Mouse (Mus musculus) intestine, embryonic 16.5 days (tissue): ENCODE measurements around the gene Rreb1. TPM values are rescaled to one million over a fixed set of nuclear protein-coding genes. Genes with fewer than 3 reads are reported as not detected.

Experiments
- ATAC-seq: fragments of 200-750 bp; cut with Nextera tagmentation; 2 replicates; pipeline ENCODE4 v1.8.0; 2017; ENCODE audit warnings: moderate TSS enrichment, moderate library complexity
- H3K27ac ChIP-seq: fragments of 300-500 bp; sonication (generic); 2 replicates; pipeline ENCODE4 v1.5.1; 2014; ENCODE audit warnings: mild to moderate bottlenecking, low read length
- H3K27me3 ChIP-seq: fragments of 300-500 bp; sonication (generic); replicated peaks from 2 replicates; pipeline ENCODE4 v1.6.1; 2014; ENCODE audit warnings: low read length, control low read depth, mixed read lengths; ENCODE audit not compliant: control insufficient read depth, insufficient read depth
- H3K36me3 ChIP-seq: fragments of 300-500 bp; sonication (generic); 2 replicates; pipeline ENCODE4 v1.6.1; 2014; ENCODE audit warnings: low read length, control low read depth; ENCODE audit not compliant: control insufficient read depth, insufficient read depth
- H3K4me1 ChIP-seq: fragments of 300-500 bp; sonication (generic); 2 replicates; pipeline ENCODE4 v1.6.1; 2014; ENCODE audit warnings: low read length, control low read depth, mixed read lengths; ENCODE audit not compliant: control insufficient read depth, insufficient read depth
- H3K4me2 ChIP-seq: fragments of 300-500 bp; sonication (generic); 2 replicates; pipeline ENCODE4 v1.6.1; 2014; ENCODE audit warnings: low read depth, low read length, control low read depth
- H3K4me3 ChIP-seq: fragments of 300-500 bp; sonication (generic); 2 replicates; pipeline ENCODE4 v1.5.1; 2014; ENCODE audit warnings: mild to moderate bottlenecking, low read length
- H3K9ac ChIP-seq: fragments of 300-500 bp; sonication (generic); 2 replicates; pipeline ENCODE4 v1.6.1; 2014; ENCODE audit warnings: low read depth, low read length
- H3K9me3 ChIP-seq: fragments of 300-500 bp; sonication (generic); 2 replicates; pipeline ENCODE4 v1.6.1; 2016; ENCODE audit warnings: low read length, control low read depth; ENCODE audit not compliant: control insufficient read depth
- WGBS: fragments of 180-500 bp; shearing (Covaris S2); extraction: QIAGEN DNeasy Blood & Tissue Kit; methylation state at CpG from one replicate; pipeline ENCODE4 v1.1.7; 2014; 5-methylcytosine and 5-hydroxymethylcytosine counted together
- polyA plus RNA-seq: library from polyadenylated mRNA; unstranded; fragments of >200 nt; fragmentation: Nextera tagmentation; extraction: Ambion mirVana; gene quantifications from 2 replicates; pipeline ENCODE4 v1.2.1, GENCODE M21; 2015

Gene Rreb1
- polyA plus RNA-seq, 1 experiment from 2014 or later = 13.7 TPM

DNA sequence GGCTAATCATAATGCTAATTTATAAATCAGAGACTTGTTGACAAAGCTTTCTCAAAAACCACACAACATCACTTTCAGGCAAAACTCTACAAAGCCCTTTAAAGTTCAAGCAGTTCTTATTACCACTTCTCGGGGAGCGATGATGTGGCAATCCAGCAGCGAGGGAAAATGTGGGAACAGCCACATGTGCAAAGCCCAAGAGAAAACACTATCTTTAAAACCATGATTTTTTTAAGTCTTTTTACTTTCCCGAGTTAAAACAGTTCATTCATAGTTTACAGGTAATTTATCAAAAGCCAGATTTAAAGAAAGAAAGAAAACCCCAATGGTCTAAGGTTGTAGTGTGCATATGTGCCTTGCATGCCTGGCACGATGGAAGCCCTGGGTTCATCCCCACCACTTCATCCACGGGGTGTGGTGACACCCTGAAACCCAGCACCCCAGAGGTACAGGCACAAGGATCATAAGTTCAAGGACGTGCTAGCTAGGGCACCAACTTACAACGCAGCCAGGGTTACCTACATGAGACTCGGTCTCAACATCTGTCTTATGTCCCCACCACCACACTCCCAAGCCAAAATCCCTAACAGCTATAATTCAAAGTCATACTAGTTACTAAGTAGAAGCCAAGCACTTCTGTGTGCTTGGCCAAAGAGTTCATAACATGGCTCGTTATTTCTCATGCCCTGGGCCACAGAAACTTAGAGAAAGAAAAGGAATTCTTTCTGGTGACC lies 214.6 kb downstream of the Rreb1 start:
- H3K9ac ChIP-seq = peak overlapping the region; percentile 99
- ATAC-seq = no peak
- H3K4me3 ChIP-seq = peak overlapping the region; percentile 99
- peak overlapping the region; percentile 16; the same call in 1 of the 2 replicates for H3K27ac ChIP-seq
- no peaks in the 10 kb centered on the region for H3K27me3 ChIP-seq
- H3K36me3 ChIP-seq = peaks cover 9% of the 10 kb centered on the region
- H3K9me3 ChIP-seq = no peaks in the 10 kb centered on the region
- peaks cover 5% of the 10 kb centered on the region; the same call in 1 of the 2 replicates for H3K4me1 ChIP-seq
- peak overlapping the region; percentile 85 for H3K4me2 ChIP-seq
- 10% methylated on average over 10 of the region's 10 CpGs for whole genome bisulfite sequencing

DNA sequence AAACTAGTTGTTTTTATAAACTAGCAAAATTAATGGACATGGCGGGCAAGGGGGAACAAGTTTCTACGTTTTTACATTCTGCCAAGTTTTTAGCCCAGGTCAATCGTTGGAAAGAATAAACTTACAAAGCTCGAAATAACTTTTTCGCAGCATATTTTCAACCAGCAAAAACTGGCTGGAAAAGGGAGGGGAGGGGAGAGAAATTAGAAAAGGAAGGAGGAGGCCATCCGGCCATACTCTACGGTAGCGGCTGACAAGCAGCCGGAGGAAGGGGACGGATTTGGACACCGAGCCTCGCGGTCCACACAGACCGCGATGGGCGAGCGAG lies 215.1 kb downstream of the Rreb1 start:
- under 1% methylated on average over 17 of the region's 17 CpGs for WGBS
- Histone ChIP-seq H3K4me3 (peak overlapping the region; percentile 99), H3K9ac (peak overlapping the region; percentile 99), H3K4me2 (peak overlapping the region; percentile 85), H3K27me3 (no peaks in the 10 kb centered on the region), H3K4me1 (peaks cover 5% of the 10 kb centered on the region; the same call in 1 of the 2 replicates), H3K36me3 (peaks cover 9% of the 10 kb centered on the region), H3K9me3 (no peaks in the 10 kb centered on the region), H3K27ac (peak overlapping the region; percentile 92)
- no peak for ATAC-seq

DNA sequence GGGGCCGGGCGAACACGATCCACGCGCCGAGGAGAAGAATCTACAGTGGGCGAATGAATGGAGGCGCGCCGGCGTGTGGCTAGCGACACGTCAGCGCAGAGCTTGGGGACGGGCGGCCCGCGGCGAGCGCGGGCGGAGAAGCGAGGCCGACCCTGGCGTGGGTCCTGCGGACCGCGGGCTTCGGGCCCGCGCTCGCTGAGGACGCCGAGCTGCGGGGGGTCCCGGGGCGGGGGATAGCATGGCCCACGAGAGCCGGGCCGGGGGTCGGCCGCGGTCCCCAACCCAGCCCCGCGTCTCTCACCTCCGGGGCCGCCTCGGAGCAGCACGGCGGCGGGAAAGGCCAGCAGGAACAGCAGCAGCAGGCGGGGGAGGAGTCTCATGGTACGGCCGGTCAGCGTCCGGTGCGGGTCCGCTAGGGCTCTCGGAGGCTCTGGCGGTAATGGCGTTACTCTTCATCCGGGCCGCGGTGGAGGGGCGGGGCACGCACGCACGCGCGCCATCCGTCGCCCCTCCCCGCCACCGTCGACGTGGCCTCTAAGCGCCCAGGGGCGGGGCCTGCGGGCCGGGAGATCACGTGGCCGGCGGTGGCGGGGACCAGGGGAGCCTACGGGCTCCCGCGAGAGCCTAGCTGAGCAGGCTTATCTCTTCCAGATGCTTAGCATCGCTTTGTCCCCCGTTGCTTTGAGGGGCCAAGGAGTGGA lies 215.7 kb downstream of the Rreb1 start, which contains the start of gene Ssr1:
Gene Ssr1 (minus strand): TSS at position 514 of the 701 bp plus-strand sequence.
- Histone ChIP-seq H3K36me3 (peaks cover 9% of the 10 kb centered on the region), H3K4me1 (peaks cover 5% of the 10 kb centered on the region; the same call in 1 of the 2 replicates), H3K27ac (peak within 1 kb of the TSS; percentile 92), H3K9ac (peak within 1 kb of the TSS; percentile 99), H3K4me3 (peak within 1 kb of the TSS; percentile 99), H3K4me2 (peak within 1 kb of the TSS; percentile 85), H3K27me3 (no peaks in the 10 kb centered on the region), H3K9me3 (no peaks in the 10 kb centered on the region)
- under 1% methylated on average over 86 of the region's 89 CpGs for WGBS
- ATAC-seq = peak; percentile 98

DNA sequence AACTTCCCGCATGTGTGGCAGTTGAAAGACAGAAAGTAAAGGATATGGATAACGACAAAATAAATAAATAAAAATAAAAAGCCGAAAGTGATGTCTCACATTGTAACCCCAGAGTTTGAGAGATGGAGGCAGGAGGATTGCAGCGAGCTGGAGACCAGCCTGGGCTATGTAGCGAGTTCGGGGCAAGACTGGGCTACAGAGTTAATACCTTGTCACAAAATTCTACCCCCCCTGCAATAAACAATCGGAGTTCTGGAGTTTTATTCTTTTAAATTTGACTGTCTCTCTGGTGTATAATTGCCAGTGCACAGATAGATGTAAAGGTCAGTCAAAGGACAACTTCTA lies 216.2 kb downstream of the Rreb1 start:
- peak overlapping the region; percentile 99 for H3K4me3 ChIP-seq
- peak overlapping the region; percentile 53 for H3K4me2 ChIP-seq
- no peak overlapping the region for H3K27ac ChIP-seq
- no peaks in the 10 kb centered on the region for H3K27me3 ChIP-seq
- H3K9ac ChIP-seq = peak overlapping the region; percentile 50
- WGBS = 13% methylated on average over 7 of the region's 7 CpGs
- peaks cover 5% of the 10 kb centered on the region; the same call in 1 of the 2 replicates for H3K4me1 ChIP-seq
- H3K36me3 ChIP-seq = peaks cover 9% of the 10 kb centered on the region
- H3K9me3 ChIP-seq = no peaks in the 10 kb centered on the region
- ATAC-seq = peak; percentile 53

DNA sequence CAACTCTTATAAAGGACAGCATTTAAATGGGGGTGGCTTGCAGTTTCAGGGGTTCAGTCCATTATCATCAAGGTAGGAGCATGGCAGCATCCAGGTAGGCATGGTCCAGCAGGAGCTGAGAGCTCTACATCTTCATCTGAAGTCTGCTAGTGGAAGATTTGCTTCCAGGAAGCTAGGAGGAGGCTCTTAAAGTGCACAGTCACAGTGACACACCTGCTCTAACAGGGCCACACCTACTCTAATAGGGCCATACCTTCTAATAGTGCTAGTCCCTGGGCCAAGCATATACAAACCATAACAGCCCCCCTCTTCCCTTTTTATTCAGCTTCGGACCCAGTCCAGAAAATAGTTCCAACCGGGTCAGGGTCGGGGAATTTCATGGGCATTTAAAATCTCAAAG lies 221.5 kb downstream of the Rreb1 start:
- 76% methylated on average over 3 of the region's 3 CpGs for WGBS
- no peaks in the 10 kb centered on the region for H3K4me1 ChIP-seq
- H3K36me3 ChIP-seq = no peaks in the 10 kb centered on the region
- no peak overlapping the region for H3K4me2 ChIP-seq
- no peak overlapping the region for H3K9ac ChIP-seq
- no peak overlapping the region for H3K4me3 ChIP-seq
- H3K9me3 ChIP-seq = no peaks in the 10 kb centered on the region
- peak; percentile 44; the same call in 1 of the 2 replicates for ATAC-seq
- H3K27me3 ChIP-seq = no peaks in the 10 kb centered on the region
- H3K27ac ChIP-seq = no peak overlapping the region

Other genes starting within 250 kb of the Rreb1 start
- 126 and 129 TPM in 2 replicates for gene Ssr1, start 215.8 kb downstream of the Rreb1 start, polyA plus RNA-seq